Mouse (Mus musculus) small intestine, adult 2 months (tissue): ENCODE measurements around the gene Cog1. TPM values are rescaled to one million over a fixed set of nuclear protein-coding genes. Genes with fewer than 3 reads are reported as not detected.
A peak's percentile ranks its signal among the peaks of the same experiment; 100 is the strongest.

Source experiments
- H3K27ac ChIP-seq: fragments of 200-500 bp; 2 replicates; pipeline ENCODE4 v1.5.1; 2012; ENCODE audit warnings: low read depth, low read length, control low read depth, inconsistent platforms; ENCODE audit not compliant: insufficient read depth
- H3K27me3 ChIP-seq: fragments of 200-500 bp; 2 replicates; pipeline ENCODE4 v1.6.1; 2012; ENCODE audit warnings: mild to moderate bottlenecking, moderate library complexity, low read length, inconsistent platforms; ENCODE audit not compliant: control insufficient read depth, insufficient read depth
- H3K36me3 ChIP-seq: fragments of 200-500 bp; 2 replicates; pipeline ENCODE4 v1.6.1; 2012; ENCODE audit warnings: mild to moderate bottlenecking, low read length, control low read depth, inconsistent platforms; ENCODE audit not compliant: control insufficient read depth, insufficient read depth
- H3K4me1 ChIP-seq: fragments of 200-500 bp; 2 replicates; pipeline ENCODE4 v1.6.1; 2012; ENCODE audit warnings: low read length, inconsistent platforms, mixed read lengths; ENCODE audit not compliant: control insufficient read depth, insufficient read depth, insufficient read length
- H3K4me3 ChIP-seq: fragments of 200-500 bp; 2 replicates; pipeline ENCODE4 v1.5.1; 2012; ENCODE audit warnings: low read depth, mild to moderate bottlenecking, control low read depth, inconsistent platforms, low read length, moderate library complexity
- CTCF ChIP-seq: fragments of 200-500 bp; IDR thresholded peaks from 2 replicates; pipeline ENCODE4 v1.5.1; 2012; ENCODE audit warnings: low read depth, mild to moderate bottlenecking, control low read depth, inconsistent platforms, low read length, moderate library complexity, mixed read lengths; ENCODE audit not compliant: insufficient replicate concordance, insufficient read length; ENCODE audit errors: extremely low read depth
- POLR2A ChIP-seq: fragments of 200-500 bp; IDR thresholded peaks from 2 replicates; pipeline ENCODE4 v1.6.1; 2012; ENCODE audit warnings: low read depth, mild to moderate bottlenecking, control low read depth, inconsistent platforms, low read length, moderate library complexity
- WGBS: fragments of 180-500 bp; shearing (Covaris S2); methylation state at CpG from one replicate; pipeline ENCODE4 v1.1.7; 2018; 5-methylcytosine and 5-hydroxymethylcytosine counted together
- polyA plus RNA-seq: library from polyadenylated mRNA; depleted of rRNA; stranded (reverse); fragments of >200 nt; gene quantifications from 2 replicates; pipeline ENCODE4 v1.2.3, GENCODE M21; 2012

Gene Cog1
- polyA plus RNA-seq, 1 experiment = 50.2 TPM

- H3K36me3 ChIP-seq = no peaks in the 10 kb centered on the region
- no peak overlapping the region for H3K27ac ChIP-seq
- TF ChIP-seq CTCF = peak; percentile 62; the same call in 1 of the 2 replicates
- no peak for TF ChIP-seq POLR2A
- WGBS = 50% methylated on average over 24 of the region's 24 CpGs
- no peaks in the 10 kb centered on the region; the same call in 1 of the 2 replicates for H3K27me3 ChIP-seq
- H3K4me1 ChIP-seq = no peaks in the 10 kb centered on the region
- no peak overlapping the region for H3K4me3 ChIP-seq
These were observed 37.0 kb upstream of the Cog1 start for GRCm38 (mm10) chr11:113611664-113612611.

DNA sequence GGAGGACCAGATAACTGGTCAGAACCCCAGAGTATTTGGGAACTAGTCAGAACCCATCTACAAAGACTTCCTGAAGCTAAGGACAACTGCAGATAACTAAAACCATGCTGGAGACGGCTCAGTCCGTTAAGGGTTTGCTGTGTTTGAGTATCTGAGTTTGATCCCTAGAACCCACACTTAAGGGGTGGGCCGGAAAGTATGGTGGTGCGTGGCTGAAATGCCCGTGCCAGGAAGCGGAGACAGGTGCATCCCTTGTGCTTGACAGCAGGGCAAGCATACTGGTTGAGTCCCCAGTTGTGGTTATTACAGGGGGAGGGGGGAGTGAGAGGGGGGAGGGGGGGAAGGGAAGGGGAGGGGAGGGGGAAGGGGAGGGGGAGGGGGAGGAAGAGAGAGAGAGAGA is 34.5 kb upstream of the Cog1 start:
- Histone ChIP-seq H3K4me1 (peaks cover under 1% of the 10 kb centered on the region; the same call in 1 of the 2 replicates), H3K36me3 (no peaks in the 10 kb centered on the region), H3K27ac (no peak overlapping the region), H3K27me3 (peaks cover 10% of the 10 kb centered on the region; the same call in 1 of the 2 replicates), H3K4me3 (no peak overlapping the region)
- 84% methylated on average over 6 of the region's 6 CpGs for WGBS
- TF ChIP-seq CTCF (no peak), POLR2A (no peak)

DNA sequence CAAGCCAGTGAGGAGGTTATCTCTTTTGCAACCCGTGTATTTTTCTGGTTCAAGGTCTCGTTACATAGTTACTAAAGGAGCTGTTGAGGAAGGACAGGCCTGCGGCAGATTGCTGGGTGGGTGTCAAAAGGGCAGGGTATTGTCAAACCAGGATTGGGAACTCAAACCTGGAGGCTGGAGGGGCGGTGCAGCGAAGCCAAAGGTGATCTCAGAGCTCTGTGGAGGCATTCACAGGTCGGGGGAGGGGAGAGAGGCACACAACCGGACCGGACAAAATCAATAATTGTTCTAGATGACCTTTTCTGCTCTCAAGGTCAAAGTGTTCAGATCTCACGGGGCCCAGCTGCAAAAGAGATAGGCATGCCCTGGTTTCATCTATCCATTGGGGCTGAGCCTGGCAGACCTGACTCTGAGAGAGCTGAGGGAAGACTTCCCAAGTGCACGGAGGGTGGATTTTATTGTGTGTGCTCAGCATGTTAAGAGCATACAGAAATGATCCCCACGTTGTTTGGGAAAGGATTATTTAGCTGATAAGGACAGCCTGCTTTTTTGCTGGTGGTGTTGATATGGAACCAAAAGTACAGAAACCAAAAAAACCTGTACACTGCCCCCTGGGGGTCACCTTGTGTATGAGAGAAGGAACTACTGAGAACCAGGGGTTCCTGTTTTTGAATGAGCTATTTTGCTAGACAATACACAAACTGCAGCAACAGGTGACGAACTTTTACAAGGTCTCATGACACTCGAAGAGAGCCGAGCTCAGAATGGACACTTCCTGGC is 31.6 kb upstream of the Cog1 start:
- TF ChIP-seq POLR2A (no peak), CTCF (peak; percentile 20; the same call in 1 of the 2 replicates)

GRCm38 (mm10) chr11:113618303-113618671 is 30.7 kb upstream of the Cog1 start:
- 20% methylated on average over 4 of the region's 4 CpGs for WGBS
- Histone ChIP-seq H3K4me1 (peaks cover 2% of the 10 kb centered on the region; the same call in 1 of the 2 replicates), H3K36me3 (no peaks in the 10 kb centered on the region), H3K4me3 (peak overlapping the region; percentile 45), H3K27ac (no peak overlapping the region), H3K27me3 (peaks cover 21% of the 10 kb centered on the region)
- no peak for TF ChIP-seq POLR2A
- TF ChIP-seq CTCF = no peak

More for the DNA sequence above, 31.6 kb upstream of the Cog1 start:
- Histone ChIP-seq H3K36me3 (no peaks in the 10 kb centered on the region), H3K27ac (no peak overlapping the region), H3K4me3 (no peak overlapping the region), H3K27me3 (peaks cover 21% of the 10 kb centered on the region), H3K4me1 (peaks cover 2% of the 10 kb centered on the region; the same call in 1 of the 2 replicates)
- 18% methylated on average over 14 of the region's 14 CpGs for WGBS

GRCm38 (mm10) chr11:113618672-113619419 is 30.1 kb upstream of the Cog1 start, which contains the start of gene Sstr2:
Gene Sstr2 (plus strand): TSS chr11:113619342.
- 1% methylated on average over 54 of the region's 54 CpGs for WGBS
- H3K4me3 ChIP-seq = peak within 1 kb of the TSS; percentile 45

GRCm38 (mm10) chr11:113619420-113620080 is 29.4 kb upstream of the Cog1 start:
- WGBS = 3% methylated on average over 31 of the region's 31 CpGs
- Histone ChIP-seq H3K4me3 (peak overlapping the region; percentile 45), H3K4me1 (peaks cover 2% of the 10 kb centered on the region; the same call in 1 of the 2 replicates), H3K27me3 (peaks cover 21% of the 10 kb centered on the region), H3K36me3 (no peaks in the 10 kb centered on the region), H3K27ac (no peak overlapping the region)
- no peak for TF ChIP-seq POLR2A
- TF ChIP-seq CTCF = no peak

More at GRCm38 (mm10) chr11:113618672-113619419, 30.1 kb upstream of the Cog1 start, which contains the start of gene Sstr2:
- Histone ChIP-seq H3K27me3 (peaks cover 21% of the 10 kb centered on the region), H3K27ac (no peak within 1 kb of the TSS), H3K36me3 (no peaks in the 10 kb centered on the region), H3K4me1 (peaks cover 2% of the 10 kb centered on the region; the same call in 1 of the 2 replicates)
- TF ChIP-seq CTCF (no peak), POLR2A (no peak)
